Mouse (Mus musculus): ENCODE data around the gene Prmt7. TPM values are rescaled to one million over a fixed set of nuclear protein-coding genes. Genes with fewer than 3 reads are reported as not detected.

Prmt7 gene
- polyA plus RNA-seq, 1 experiment from 2014 or later: 53.0 TPM

GRCm38 (mm10) chr8:106299686-106300085 is 89.0 kb downstream of the Prmt7 start:
- 88% methylated on average over 3 of the region's 3 CpGs for WGBS
- Histone ChIP-seq H3K27ac (no peak overlapping the region), H3K27me3 (no peaks in the 10 kb centered on the region)

DNA sequence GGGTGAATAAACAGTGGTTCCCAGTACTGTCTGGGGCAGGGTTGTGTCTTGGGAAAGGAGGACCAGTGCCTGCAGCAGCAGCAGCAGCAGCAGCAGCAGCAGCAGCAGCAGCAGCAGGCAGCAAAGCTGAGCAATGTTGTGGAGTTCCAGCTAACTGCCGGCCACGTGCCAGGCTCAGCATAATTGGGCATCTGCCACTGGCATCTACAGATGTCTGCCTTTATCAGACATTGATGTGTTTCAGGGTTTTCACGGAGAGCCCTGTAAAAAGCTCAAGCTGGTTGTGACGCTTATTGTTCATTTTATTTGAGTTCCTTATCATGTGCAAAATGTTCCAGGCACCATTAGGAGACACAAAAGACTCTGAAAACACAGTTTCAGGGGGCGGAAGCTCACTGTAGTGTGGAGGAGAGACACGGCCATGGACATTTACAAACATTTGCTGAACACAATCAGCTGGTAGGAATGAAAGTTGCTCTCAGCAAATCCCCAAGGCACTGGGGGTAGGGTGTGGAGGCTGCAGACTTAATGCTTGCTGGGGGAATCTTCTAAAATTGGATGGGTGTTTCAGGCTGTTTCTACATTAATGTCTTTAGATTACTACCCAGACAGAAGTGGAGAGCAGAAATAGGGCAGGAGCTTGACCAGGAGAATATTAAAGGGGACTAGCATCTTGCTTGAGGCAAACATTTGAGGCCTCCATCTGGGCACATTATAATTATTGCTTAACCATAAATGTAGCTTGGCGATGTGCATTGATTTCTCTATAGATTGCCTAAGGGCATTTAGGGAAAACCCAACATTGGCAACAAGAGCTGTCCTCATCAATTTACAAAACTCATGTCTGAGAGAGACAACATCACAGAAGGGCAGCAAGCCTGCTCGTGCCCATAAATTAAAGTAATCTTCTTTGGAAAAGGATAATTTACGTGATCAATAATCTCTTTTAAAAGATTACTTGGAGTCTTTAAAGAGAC is 90.3 kb downstream of the Prmt7 start:
- H3K9me3 ChIP-seq (replicated peaks): no peaks in the 10 kb centered on the region
- peaks cover 18% of the 10 kb centered on the region for H3K4me1 ChIP-seq
- H3K27ac ChIP-seq: peak overlapping the region; percentile 75
- H3K36me3 ChIP-seq: no peaks in the 10 kb centered on the region
- no peaks in the 10 kb centered on the region for H3K27me3 ChIP-seq
- 60% methylated on average over 9 of the region's 9 CpGs for WGBS
- H3K4me2 ChIP-seq (replicated peaks): no peak overlapping the region
- peak; percentile 56 for ATAC-seq (ENCODE audit: low FRiP score)
- no peak overlapping the region for H3K9ac ChIP-seq
- H3K4me3 ChIP-seq: no peak overlapping the region

More at GRCm38 (mm10) chr8:106299686-106300085, 89.0 kb downstream of the Prmt7 start:
- ATAC-seq (ENCODE audit: low FRiP score): no peak
- no peaks in the 10 kb centered on the region for H3K36me3 ChIP-seq
- peaks cover 18% of the 10 kb centered on the region for H3K4me1 ChIP-seq
- no peak overlapping the region for H3K4me3 ChIP-seq
- H3K4me2 ChIP-seq (replicated peaks): no peak overlapping the region
- no peaks in the 10 kb centered on the region for H3K9me3 ChIP-seq (replicated peaks)
- no peak overlapping the region for H3K9ac ChIP-seq

Other genes with a start within 250 kb of the Prmt7 start
- gene Slc12a4, start 244.8 kb upstream of the Prmt7 start, polyA plus RNA-seq (2016; fragmentation: Nextera tagmentation; extraction: Ambion mirVana): 19.5 TPM in 2 replicates
- gene Dpep3, start 231.5 kb upstream of the Prmt7 start, polyA plus RNA-seq (2016; fragmentation: Nextera tagmentation; extraction: Ambion mirVana): not detected in 2 replicates
- 16.3 and 20.7 TPM in 2 replicates for gene Dus2, start 219.6 kb upstream of the Prmt7 start, polyA plus RNA-seq (2016; fragmentation: Nextera tagmentation; extraction: Ambion mirVana)
- gene Dpep2nb, start 205.0 kb upstream of the Prmt7 start, polyA plus RNA-seq (2016; fragmentation: Nextera tagmentation; extraction: Ambion mirVana): not detected in 2 replicates
- 18.4 and 19.9 TPM in 2 replicates for gene Ddx28, start 199.1 kb upstream of the Prmt7 start, polyA plus RNA-seq (2016; fragmentation: Nextera tagmentation; extraction: Ambion mirVana)
- 5.7 and 6.7 TPM in 2 replicates for gene Nfatc3, start 152.1 kb upstream of the Prmt7 start, polyA plus RNA-seq (2016; fragmentation: Nextera tagmentation; extraction: Ambion mirVana)
- gene Esrp2, start 74.0 kb upstream of the Prmt7 start, polyA plus RNA-seq (2016; fragmentation: Nextera tagmentation; extraction: Ambion mirVana): 2.6 and 2.9 TPM in 2 replicates
- 18.2 and 20.1 TPM in 2 replicates for gene Pla2g15, start 60.5 kb upstream of the Prmt7 start, polyA plus RNA-seq (2016; fragmentation: Nextera tagmentation; extraction: Ambion mirVana)
- gene Slc7a6, start 42.1 kb upstream of the Prmt7 start, polyA plus RNA-seq (2016; fragmentation: Nextera tagmentation; extraction: Ambion mirVana): 55.8 and 60.8 TPM in 2 replicates
- 37.2 and 38.5 TPM in 2 replicates for gene Slc7a6os, start within 50 bp of the Prmt7 start, polyA plus RNA-seq (2016; fragmentation: Nextera tagmentation; extraction: Ambion mirVana)
- gene Smpd3, start 127.1 kb downstream of the Prmt7 start, polyA plus RNA-seq (2016; fragmentation: Nextera tagmentation; extraction: Ambion mirVana): 29.2 and 31.2 TPM in 2 replicates
- gene Zfp90, start 204.4 kb downstream of the Prmt7 start, polyA plus RNA-seq (2016; fragmentation: Nextera tagmentation; extraction: Ambion mirVana): 36.0 and 37.3 TPM in 2 replicates

Measured in hindbrain, embryonic 12.5 days (tissue).